Mouse (Mus musculus): Measurements from ENCODE around the gene Wipi2.

- 0 out of 2 replicates have a peak, but pooled peaks have one; percentile 25 for TF ChIP-seq CTCF (IDR thresholded peaks at IDR 0.05; ENCODE audit: insufficient read depth, low read length)
- no peak for TF ChIP-seq POLR2A (IDR thresholded peaks at IDR 0.05; ENCODE audit: borderline replicate concordance, extremely low read depth, low read depth, low read length)
These were observed 45.6 kb downstream of the Wipi2 start for GRCm38 (mm10) chr5:142673082-142673481.

Measured in lung, adult 2 months (tissue).